Mouse (Mus musculus) embryonic facial prominence, embryonic 10.5 days (tissue): ENCODE results near the gene Grm3. TPM values are rescaled to one million over a fixed set of nuclear protein-coding genes. Genes with fewer than 3 reads are reported as not detected.

Source experiments
- DNase-seq: peaks from one replicate; pipeline ENCODE4 v3.0.0-alpha.2; 2017; ENCODE audit warnings: low spot score
- H3K27ac ChIP-seq: fragments of 300-500 bp; sonication (generic); replicated peaks from 2 replicates; pipeline ENCODE4 v1.5.1; 2016; ENCODE audit warnings: mild to moderate bottlenecking
- H3K27me3 ChIP-seq: fragments of 300-500 bp; sonication (generic); replicated peaks from 2 replicates; pipeline ENCODE4 v1.6.1; 2016; ENCODE audit warnings: low read depth, mild to moderate bottlenecking; ENCODE audit not compliant: poor library complexity, severe bottlenecking
- H3K36me3 ChIP-seq: fragments of 300-500 bp; sonication (generic); replicated peaks from 2 replicates; pipeline ENCODE4 v1.6.1; 2016; ENCODE audit warnings: mild to moderate bottlenecking, moderate library complexity
- H3K4me1 ChIP-seq: fragments of 300-500 bp; sonication (generic); 2 replicates; pipeline ENCODE4 v1.6.1; 2016
- H3K4me3 ChIP-seq: fragments of 300-500 bp; sonication (generic); 2 replicates; pipeline ENCODE4 v1.5.1; 2016; ENCODE audit warnings: mild to moderate bottlenecking, moderate library complexity
- H3K9me3 ChIP-seq: fragments of 300-500 bp; sonication (generic); 2 replicates; pipeline ENCODE4 v1.6.1; 2016; ENCODE audit warnings: mild to moderate bottlenecking
- WGBS: fragments of 180-500 bp; shearing (Covaris S2); methylation state at CpG from one replicate; pipeline ENCODE4 v1.1.7; 2016; 5-methylcytosine and 5-hydroxymethylcytosine counted together
- polyA plus RNA-seq: library from polyadenylated mRNA; unstranded; fragments of >200 nt; fragmentation: Nextera tagmentation; extraction: Ambion mirVana; gene quantifications from 2 replicates; pipeline ENCODE4 v1.2.1, GENCODE M21; 2016

Gene Grm3
- polyA plus RNA-seq, 1 experiment from 2014 or later, result 0.06 TPM

DNA sequence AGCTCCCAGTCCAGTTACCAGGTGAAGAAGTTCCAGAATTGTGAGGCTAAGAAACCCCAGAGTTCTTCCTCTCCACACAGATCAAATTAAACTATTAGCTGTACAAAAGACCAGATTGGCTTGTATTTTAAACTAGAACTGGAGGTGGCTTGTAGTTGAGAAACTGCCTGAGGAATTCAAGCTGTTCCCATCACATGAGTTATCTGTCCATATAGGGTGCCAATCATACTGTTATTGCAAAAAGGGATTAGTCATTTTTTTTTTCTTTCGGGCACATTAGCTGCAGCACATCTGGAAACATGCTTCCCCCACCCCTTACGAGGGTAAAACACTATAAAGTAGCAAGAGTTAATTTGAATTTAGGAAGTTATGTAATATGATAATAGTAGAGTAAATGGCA, 145.9 kb downstream of the Grm3 start:
- DNase-seq, result no peak
- WGBS, result 71% methylated on average over 2 of the region's 2 CpGs
- Histone ChIP-seq H3K4me1 (no peaks in the 10 kb centered on the region), H3K4me3 (no peak overlapping the region), H3K27ac (no peak overlapping the region), H3K9me3 (no peaks in the 10 kb centered on the region), H3K27me3 (no peaks in the 10 kb centered on the region), H3K36me3 (no peaks in the 10 kb centered on the region)

DNA sequence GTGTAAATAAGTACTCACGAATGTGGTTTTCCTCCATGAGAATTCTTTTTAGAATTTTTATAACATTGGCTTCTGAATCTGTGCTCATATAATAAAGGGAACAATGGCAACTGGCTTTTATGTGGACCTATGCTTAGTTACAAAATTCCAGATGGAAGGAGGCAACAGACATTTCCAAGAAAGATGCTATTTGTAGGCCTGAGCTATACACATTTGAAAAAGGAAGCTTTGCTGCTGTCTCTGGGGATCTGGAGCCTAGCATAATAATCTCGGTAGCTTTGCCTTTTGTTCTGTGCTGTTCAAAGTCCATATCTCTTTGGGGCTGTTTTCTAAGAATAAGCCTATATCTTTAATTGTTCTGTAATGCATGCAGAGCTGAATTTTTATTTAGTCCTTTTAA, 146.4 kb downstream of the Grm3 start:
- no peak overlapping the region for H3K4me3 ChIP-seq
- no peaks in the 10 kb centered on the region for H3K36me3 ChIP-seq
- H3K27me3 ChIP-seq, result no peaks in the 10 kb centered on the region
- H3K27ac ChIP-seq, result no peak overlapping the region
- no peaks in the 10 kb centered on the region for H3K4me1 ChIP-seq
- 80% methylated on average over 2 of the region's 2 CpGs for WGBS
- DNase-seq, result no peak
- H3K9me3 ChIP-seq, result no peaks in the 10 kb centered on the region

DNA sequence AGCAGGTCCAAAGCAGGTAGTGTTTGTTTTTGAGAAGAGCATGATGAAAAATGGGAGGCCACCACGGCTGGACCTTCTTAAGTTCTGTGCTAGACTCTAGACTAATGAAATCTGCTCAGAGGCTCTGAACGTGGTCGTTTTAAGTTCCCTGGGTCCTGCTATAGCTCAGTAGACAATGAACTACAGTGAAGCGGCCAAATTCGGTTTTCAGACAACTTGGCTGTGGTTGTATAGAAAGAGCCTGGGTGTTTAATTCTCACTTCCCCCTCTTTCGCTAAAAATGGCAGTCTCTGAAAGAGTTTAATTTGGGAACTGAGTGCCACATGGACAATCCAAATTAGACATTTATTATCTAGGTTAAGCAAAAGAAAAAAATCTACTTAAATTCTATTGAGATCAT, 154.0 kb downstream of the Grm3 start:
- Histone ChIP-seq H3K9me3 (no peaks in the 10 kb centered on the region), H3K27ac (no peak overlapping the region), H3K4me3 (no peak overlapping the region), H3K27me3 (no peaks in the 10 kb centered on the region), H3K36me3 (no peaks in the 10 kb centered on the region), H3K4me1 (no peaks in the 10 kb centered on the region)
- 88% methylated on average over 6 of the region's 6 CpGs for WGBS
- no peak for DNase-seq

DNA sequence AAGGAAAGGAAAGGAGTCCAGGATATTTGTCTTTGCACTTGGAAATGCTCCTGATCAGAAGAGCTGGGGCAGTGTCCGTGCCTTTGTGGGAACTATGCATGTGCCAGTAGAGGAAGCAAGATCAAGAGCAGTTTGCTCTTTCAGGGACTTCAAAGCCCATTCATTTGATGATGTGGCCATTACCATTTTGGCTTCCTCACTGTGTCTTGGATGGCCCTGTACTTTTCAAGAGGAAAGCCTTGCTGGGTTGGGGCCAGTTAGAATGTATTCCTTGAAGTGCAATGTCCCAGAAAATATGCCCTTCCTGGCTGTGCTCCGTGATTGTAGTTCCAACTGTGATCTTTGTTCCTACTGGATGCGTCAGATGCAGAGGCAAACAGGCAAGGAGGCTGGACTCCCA, 167.3 kb downstream of the Grm3 start:
- Histone ChIP-seq H3K4me1 (no peaks in the 10 kb centered on the region), H3K36me3 (no peaks in the 10 kb centered on the region), H3K27me3 (no peaks in the 10 kb centered on the region), H3K9me3 (no peaks in the 10 kb centered on the region), H3K27ac (no peak overlapping the region), H3K4me3 (no peak overlapping the region)
- WGBS, result 66% methylated on average over 3 of the region's 3 CpGs
- DNase-seq, result no peak

DNA sequence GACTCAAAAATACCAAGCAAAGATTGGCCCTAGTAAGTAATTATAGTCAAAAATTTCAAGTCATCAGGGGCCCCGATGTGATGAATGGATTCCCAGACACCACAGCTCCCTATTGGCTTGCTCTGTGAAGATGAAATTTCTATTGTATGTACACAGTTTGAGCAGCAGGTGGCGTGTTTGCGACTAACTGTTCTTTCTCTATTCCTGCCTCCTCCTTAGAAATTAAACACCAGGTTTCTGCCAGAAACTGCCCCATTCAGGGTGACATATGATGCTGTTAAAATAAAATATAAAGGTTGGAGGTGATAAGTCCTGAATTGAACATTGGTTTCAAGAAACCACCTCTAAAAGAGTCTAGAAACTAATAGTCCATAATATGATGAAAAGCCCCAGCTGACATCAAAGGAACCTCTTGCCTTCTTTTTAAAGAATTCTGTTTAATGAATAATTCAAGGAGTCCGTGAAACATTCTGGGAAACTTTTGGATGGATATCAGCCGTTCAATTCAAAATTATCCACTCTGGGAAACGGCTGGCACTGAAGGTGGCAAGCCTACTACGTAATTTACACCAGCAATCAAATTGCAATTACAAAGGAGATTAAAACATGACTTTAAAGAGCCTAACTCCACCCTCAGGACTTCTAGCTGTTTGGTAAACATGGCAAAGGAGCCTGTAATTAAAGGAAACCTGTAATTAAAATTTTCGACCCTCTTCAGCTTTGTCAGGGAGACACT, 184.0 kb downstream of the Grm3 start:
- WGBS, result 25% methylated on average over 8 of the region's 8 CpGs
- Histone ChIP-seq H3K4me1 (no peaks in the 10 kb centered on the region), H3K9me3 (no peaks in the 10 kb centered on the region), H3K27me3 (no peaks in the 10 kb centered on the region), H3K4me3 (no peak overlapping the region), H3K36me3 (no peaks in the 10 kb centered on the region), H3K27ac (no peak overlapping the region)
- peak; percentile 22 for DNase-seq

DNA sequence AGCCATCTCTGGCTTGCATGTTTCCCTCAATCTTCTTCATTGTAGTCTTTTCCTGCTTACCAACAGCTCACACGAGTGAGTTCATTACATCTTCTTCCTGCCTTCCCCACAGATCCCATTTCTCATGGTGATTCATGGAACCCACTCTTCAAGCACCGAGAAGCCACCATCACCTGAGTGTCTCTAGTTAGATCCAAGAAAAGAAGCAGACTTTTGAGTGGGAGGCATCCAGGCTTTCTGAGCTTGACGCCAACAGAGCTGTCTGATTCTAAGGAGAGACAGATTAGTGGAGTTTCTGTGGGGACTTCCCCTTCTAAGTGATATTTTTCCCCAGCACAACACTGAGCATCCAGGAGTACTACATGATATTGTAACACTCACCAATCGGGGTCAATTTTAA, 199.5 kb downstream of the Grm3 start:
- no peaks in the 10 kb centered on the region for H3K36me3 ChIP-seq
- H3K27ac ChIP-seq, result no peak overlapping the region
- WGBS, result 84% methylated on average over 4 of the region's 4 CpGs
- no peak overlapping the region for H3K4me3 ChIP-seq
- no peak for DNase-seq
- H3K27me3 ChIP-seq, result no peaks in the 10 kb centered on the region
- no peaks in the 10 kb centered on the region for H3K4me1 ChIP-seq
- no peaks in the 10 kb centered on the region for H3K9me3 ChIP-seq

DNA sequence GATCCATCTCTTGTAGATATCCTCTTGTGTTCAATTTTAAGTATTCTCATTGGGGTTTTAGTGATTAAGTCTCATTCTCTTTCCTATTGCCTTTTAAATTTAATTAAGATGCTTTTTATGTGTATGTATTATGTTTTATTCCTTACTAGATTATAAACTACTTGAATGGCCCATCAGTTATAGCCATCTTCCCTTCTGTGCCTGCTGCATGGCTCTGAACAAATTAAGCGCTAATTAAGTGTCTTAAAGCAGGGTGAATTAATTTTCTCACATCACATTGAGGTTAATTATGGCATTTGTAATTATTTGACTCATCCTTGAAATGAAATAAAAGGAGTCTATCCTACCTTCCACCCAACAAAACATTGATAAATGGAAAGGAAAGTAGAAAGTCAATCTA, 213.9 kb downstream of the Grm3 start:
- no peaks in the 10 kb centered on the region for H3K36me3 ChIP-seq
- H3K27ac ChIP-seq, result no peak overlapping the region
- no peaks in the 10 kb centered on the region for H3K4me1 ChIP-seq
- H3K27me3 ChIP-seq, result no peaks in the 10 kb centered on the region
- no peak overlapping the region for H3K4me3 ChIP-seq
- no peaks in the 10 kb centered on the region for H3K9me3 ChIP-seq
- 93% methylated on average over 1 of the region's 1 CpGs for WGBS
- no peak for DNase-seq

DNA sequence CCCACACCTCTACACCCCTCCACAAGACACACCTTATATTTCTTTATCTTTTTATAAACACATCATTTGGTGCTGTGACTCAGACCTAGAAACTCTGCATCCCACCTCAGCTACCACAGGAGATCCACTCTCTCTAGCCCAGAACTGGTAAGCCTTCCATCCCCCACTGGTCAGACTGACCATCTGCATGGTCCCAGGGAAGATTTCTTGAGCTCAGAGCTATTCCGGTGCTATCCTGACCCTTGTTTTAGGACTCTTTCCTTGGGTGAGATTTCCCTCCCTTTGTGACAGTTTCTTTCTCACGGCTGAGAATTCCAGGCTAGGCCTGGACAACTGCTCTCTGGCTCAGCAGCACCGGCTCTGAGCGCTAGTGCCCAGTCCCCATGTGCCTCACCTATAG, 227.7 kb downstream of the Grm3 start:
- no peak for DNase-seq
- 66% methylated on average over 4 of the region's 4 CpGs for WGBS

DNA sequence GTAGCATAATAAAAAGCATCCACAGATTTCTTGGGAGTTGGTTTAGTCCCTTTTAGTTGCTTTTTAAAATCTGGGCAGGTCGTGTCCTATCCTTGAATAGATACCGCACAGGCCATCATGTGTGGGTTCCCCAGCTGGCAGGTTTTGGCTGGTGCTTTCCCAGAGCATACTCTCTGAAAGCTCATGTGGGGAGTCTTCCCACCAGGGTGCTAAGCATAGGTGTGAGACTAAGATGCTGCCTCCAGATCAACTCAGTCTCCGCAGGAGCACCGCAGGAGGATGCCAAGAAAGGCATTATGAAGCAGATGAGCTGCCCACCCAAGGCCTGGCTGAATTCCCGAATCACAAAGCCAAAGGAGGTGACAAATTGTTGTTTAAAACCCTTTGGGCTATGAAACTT, 229.5 kb downstream of the Grm3 start:
- H3K4me3 ChIP-seq, result no peak overlapping the region
- no peak overlapping the region for H3K27ac ChIP-seq
- no peaks in the 10 kb centered on the region for H3K36me3 ChIP-seq
- no peaks in the 10 kb centered on the region for H3K4me1 ChIP-seq
- H3K27me3 ChIP-seq, result no peaks in the 10 kb centered on the region
- 25% methylated on average over 5 of the region's 5 CpGs for WGBS
- no peak for DNase-seq
- H3K9me3 ChIP-seq, result no peaks in the 10 kb centered on the region

More for the DNA sequence above, 227.7 kb downstream of the Grm3 start:
- H3K9me3 ChIP-seq, result no peaks in the 10 kb centered on the region
- no peaks in the 10 kb centered on the region for H3K36me3 ChIP-seq
- H3K4me1 ChIP-seq, result no peaks in the 10 kb centered on the region
- H3K27ac ChIP-seq, result no peak overlapping the region
- H3K27me3 ChIP-seq, result no peaks in the 10 kb centered on the region
- H3K4me3 ChIP-seq, result no peak overlapping the region

DNA sequence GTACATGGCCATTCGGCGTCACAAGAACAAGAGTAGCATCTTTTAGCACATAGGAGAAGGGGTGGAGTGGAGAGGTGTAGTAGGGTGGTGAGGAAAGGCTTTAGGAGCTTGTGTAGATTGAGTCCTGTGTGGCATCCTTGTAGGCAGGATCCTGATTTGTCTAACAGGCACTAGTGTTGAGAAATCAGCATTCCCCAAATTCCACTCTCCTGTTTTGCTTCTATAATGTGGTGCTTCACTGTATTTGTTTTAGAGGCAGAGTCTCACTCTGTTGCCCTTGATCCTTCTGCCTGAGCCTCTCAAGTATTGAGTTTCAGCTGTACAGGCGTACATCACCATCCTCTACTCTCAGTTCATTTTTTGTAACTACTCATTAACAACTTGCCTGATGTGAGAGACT, 247.4 kb downstream of the Grm3 start:
- Histone ChIP-seq H3K9me3 (no peaks in the 10 kb centered on the region), H3K4me3 (no peak overlapping the region), H3K4me1 (no peaks in the 10 kb centered on the region), H3K27me3 (no peaks in the 10 kb centered on the region), H3K27ac (no peak overlapping the region), H3K36me3 (no peaks in the 10 kb centered on the region)
- DNase-seq, result no peak
- 77% methylated on average over 3 of the region's 3 CpGs for WGBS

DNA sequence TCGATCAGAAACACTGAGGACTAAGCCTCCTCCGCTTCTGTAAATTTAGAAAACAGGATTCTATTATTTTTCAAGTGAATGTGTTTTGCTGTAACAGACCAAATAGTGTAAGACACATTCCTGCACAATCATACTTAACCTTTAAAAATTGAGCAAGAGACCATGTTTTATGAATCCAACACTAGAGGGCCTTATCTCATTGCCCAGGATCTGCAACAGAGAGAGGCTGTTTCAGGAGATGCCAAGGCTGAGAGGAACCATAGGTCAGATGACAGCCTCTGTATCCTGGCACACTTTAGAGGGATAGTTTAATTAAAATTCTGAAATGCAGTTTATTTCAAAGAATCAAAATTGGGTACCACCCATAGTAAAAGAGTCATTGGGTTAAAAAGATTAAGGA, 271.7 kb downstream of the Grm3 start:
- WGBS, result 90% methylated on average over 2 of the region's 2 CpGs
- Histone ChIP-seq H3K36me3 (no peaks in the 10 kb centered on the region), H3K4me1 (no peaks in the 10 kb centered on the region), H3K4me3 (no peak overlapping the region), H3K27me3 (no peaks in the 10 kb centered on the region), H3K27ac (no peak overlapping the region), H3K9me3 (no peaks in the 10 kb centered on the region)
- DNase-seq, result no peak

DNA sequence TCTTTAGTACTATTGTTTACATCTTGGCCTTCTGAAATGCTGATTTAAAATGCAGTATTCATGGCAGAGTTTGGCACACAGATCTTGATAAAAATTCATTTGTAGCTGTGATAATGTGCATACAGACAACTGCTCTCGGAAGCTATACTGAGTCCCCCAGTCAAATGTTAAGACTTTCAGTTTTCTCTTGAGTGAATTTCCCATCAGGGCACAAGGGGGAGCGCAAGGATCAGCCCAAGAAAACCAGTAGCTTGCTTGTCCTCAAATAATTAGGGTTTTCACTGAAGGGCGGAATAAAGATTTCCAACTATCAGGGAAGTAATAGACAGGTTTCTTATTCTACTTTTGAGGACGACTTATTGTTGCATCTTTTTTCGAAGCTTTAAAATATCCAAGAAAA, 275.4 kb downstream of the Grm3 start:
- Histone ChIP-seq H3K36me3 (no peaks in the 10 kb centered on the region), H3K4me3 (no peak overlapping the region), H3K9me3 (no peaks in the 10 kb centered on the region), H3K27ac (no peak overlapping the region), H3K4me1 (no peaks in the 10 kb centered on the region), H3K27me3 (no peaks in the 10 kb centered on the region)
- WGBS, result 73% methylated on average over 5 of the region's 5 CpGs
- no peak for DNase-seq

DNA sequence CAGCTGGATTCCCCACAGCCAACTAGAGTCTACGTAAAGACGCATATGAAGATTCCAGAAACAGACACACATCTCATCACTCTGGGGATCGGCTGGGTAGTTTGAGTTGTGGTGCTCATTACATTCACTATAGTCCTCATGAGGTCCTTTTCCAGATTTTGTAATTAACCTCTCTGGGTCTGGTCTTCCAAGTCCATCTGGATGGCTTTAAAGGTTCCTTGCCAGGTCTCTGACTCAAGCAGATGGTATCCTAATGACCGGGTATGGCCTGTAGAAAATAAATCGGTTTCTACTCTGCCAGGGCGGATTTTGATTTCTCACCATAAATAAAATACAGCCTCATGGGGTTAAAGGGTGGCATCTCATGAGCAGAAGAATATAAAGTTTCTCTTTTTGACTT, 276.0 kb downstream of the Grm3 start:
- no peaks in the 10 kb centered on the region for H3K9me3 ChIP-seq
- H3K36me3 ChIP-seq, result no peaks in the 10 kb centered on the region
- no peak overlapping the region for H3K27ac ChIP-seq
- no peaks in the 10 kb centered on the region for H3K4me1 ChIP-seq
- H3K27me3 ChIP-seq, result no peaks in the 10 kb centered on the region
- 88% methylated on average over 6 of the region's 6 CpGs for WGBS
- H3K4me3 ChIP-seq, result no peak overlapping the region
- DNase-seq, result no peak
